Mouse (Mus musculus): Measurements from ENCODE around the gene Zfp943. TPM values are rescaled to one million over a fixed set of nuclear protein-coding genes. Genes with fewer than 3 reads are reported as not detected.

The Zfp943 gene
- polyA plus RNA-seq, 1 experiment, result 4.3 TPM

GRCm38 (mm10) chr17:22118770-22119169 lies 156.4 kb downstream of the Zfp943 start:
- H3K27ac ChIP-seq (ENCODE audit: control insufficient read depth, insufficient read depth, low read depth, low read length), result no peak overlapping the region

More at GRCm38 (mm10) chr17:22118770-22119169, 156.4 kb downstream of the Zfp943 start:
- Histone ChIP-seq H3K36me3 (ENCODE audit: control insufficient read depth, insufficient read depth, low read length) (no peaks in the 10 kb centered on the region), H3K27me3 (ENCODE audit: control insufficient read depth, insufficient read depth, low read length) (no peaks in the 10 kb centered on the region), H3K4me1 (ENCODE audit: control insufficient read depth, insufficient read depth, low read length) (no peaks in the 10 kb centered on the region), H3K4me3 (ENCODE audit: control insufficient read depth, low read depth, low read length) (no peak overlapping the region)
- no peak for TF ChIP-seq CTCF (IDR thresholded peaks at IDR 0.05; ENCODE audit: control insufficient read depth, insufficient read depth, insufficient replicate concordance, low read depth, low read length)
- TF ChIP-seq POLR2A (IDR thresholded peaks at IDR 0.05; ENCODE audit: control insufficient read depth, low read depth, low read length), result no peak

Other genes with a start within 250 kb of the Zfp943 start
- gene Zfp229, start 231.8 kb upstream of the Zfp943 start, polyA plus RNA-seq (2012; rRNA removed), result 1.0 and 1.5 TPM in 2 replicates
- 0.05 and 0.06 TPM in 2 replicates for gene Zfp820, start 116.8 kb upstream of the Zfp943 start, polyA plus RNA-seq (2012; rRNA removed)
- gene Zfp995, start 52.6 kb upstream of the Zfp943 start, polyA plus RNA-seq (2012; rRNA removed), result 0.47 and 0.48 TPM in 2 replicates
- gene Zfp942, start 88 bp upstream of the Zfp943 start, polyA plus RNA-seq (2012; rRNA removed), result 1.9 and 2.8 TPM in 2 replicates
- 0.04 and 0.06 TPM in 2 replicates for gene Zfp947, start 203.6 kb downstream of the Zfp943 start, polyA plus RNA-seq (2012; rRNA removed)